Mouse (Mus musculus): ENCODE measurements at regions not wholly inside any gene's neighbourhood (a gene's known extent, or its start where the extent isn't known, plus 50 kb on each side); places are given as distances from the start of the nearest gene placed in this dataset.

- TF ChIP-seq HCFC1 (IDR thresholded peaks at IDR 0.05; ENCODE audit: borderline replicate concordance, insufficient read depth, low read length) (no peak), MAFK (IDR thresholded peaks at IDR 0.05; ENCODE audit: insufficient read depth, low read depth, low read length) (no peak), ZNF384 (IDR thresholded peaks at IDR 0.05; ENCODE audit: low read depth, low read length) (no peak), ZC3H11A (IDR thresholded peaks at IDR 0.05; ENCODE audit: borderline replicate concordance, low read depth, low read length) (no peak), CHD2 (IDR thresholded peaks at IDR 0.05; ENCODE audit: low read depth, low read length) (no peak)
Observed at GRCm38 (mm10) chr19:59784401-59785046, 158.9 kb downstream of the Rab11fip2 start.
